ENCODE assay signal across 8 mouse cellular contexts in the genomic region with DNA sequence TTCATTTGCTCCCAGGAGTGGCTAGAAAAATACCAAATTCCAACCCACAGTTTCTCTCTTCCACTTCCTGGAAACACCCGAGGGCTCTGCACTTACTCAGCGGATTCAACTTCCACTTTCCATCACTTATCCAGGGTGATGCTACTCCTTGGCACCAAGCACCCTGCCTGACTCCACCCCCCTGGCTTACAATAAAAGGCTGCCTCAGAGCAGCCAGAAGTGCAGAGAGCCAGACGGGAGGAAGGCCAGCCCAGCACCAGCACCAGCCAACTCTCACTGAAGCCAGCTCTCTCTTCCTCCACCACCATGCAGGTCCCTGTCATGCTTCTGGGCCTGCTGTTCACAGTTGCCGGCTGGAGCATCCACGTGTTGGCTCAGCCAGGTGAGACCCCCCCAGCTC. TPM values are rescaled to one million over a fixed set of nuclear protein-coding genes. Genes with fewer than 3 reads are reported as not detected.
DNase-seq lines count a peak whose midpoint lies in the region; ATAC-seq lines count a peak whose summit lies in the region.

Gene Ccl2, plus strand, starts transcription at position 216 of the 400 bp plus-strand sequence.

- WGBS in large intestine, adult 2 months = 25% methylated on average over 5 of the region's 5 CpGs
- 14% methylated on average over 5 of the region's 5 CpGs for WGBS in lung, embryonic 16.5 days

- peak; percentile 73 for ATAC-seq in lung, embryonic 16.5 days (ENCODE audit: low read depth)

- peaks cover 19% of the 10 kb centered on the region for H3K4me1 ChIP-seq in lung, embryonic 16.5 days (replicated peaks; ENCODE audit: control insufficient read depth, insufficient read depth, low read length)

- no peak within 1 kb of the TSS for H3K9ac ChIP-seq in lung, embryonic 16.5 days (ENCODE audit: low read length)

- 0 out of 2 replicates have a peak within 1 kb of the TSS, but pooled peaks have one; percentile 7 for H3K4me2 ChIP-seq in lung, embryonic 16.5 days (ENCODE audit: low read depth, low read length)

- H3K36me3 ChIP-seq in lung, embryonic 16.5 days (ENCODE audit: control insufficient read depth, insufficient read depth, low read length) = no peaks in the 10 kb centered on the region

- DNase-seq in spleen, adult 18-20 months = peak; percentile 8 to 22
- DNase-seq in spleen, adult 12 weeks (ENCODE audit: low spot score) = no peak
- DNase-seq in cerebellum, adult 9-10 months = peak; percentile 32
- DNase-seq in heart, adult 11 months = peak; percentile 99
- peak; percentile 4 for DNase-seq in large intestine, adult 2 months (ENCODE audit: low read depth, low spot score)
- DNase-seq in spleen, postnatal 36 days (ENCODE audit: low spot score in 2 of 2) = peak; percentile 23 to 33
- DNase-seq in c-Kit-positive CD71-positive TER-119-positive erythroid progenitor cells, embryonic 14.5 days (ENCODE audit: low spot score) = no peak

- no peak within 1 kb of the TSS for H3K4me3 ChIP-seq in lung, embryonic 16.5 days (ENCODE audit: low read length)

- no peaks in the 10 kb centered on the region for H3K9me3 ChIP-seq in lung, embryonic 16.5 days (ENCODE audit: control insufficient read depth, low read length)

- 0 out of 2 replicates have a peak within 1 kb of the TSS, but pooled peaks have one; percentile 12 for H3K27ac ChIP-seq in lung, embryonic 16.5 days (ENCODE audit: low read length)

- no peaks in the 10 kb centered on the region for H3K27me3 ChIP-seq in lung, embryonic 16.5 days (ENCODE audit: control insufficient read depth, insufficient read depth, low read depth, low read length)

RNA-seq across cellular contexts. Expression of gene Ccl2, which starts in this region (rescaled TPM):
- 2.6 and 3.1 TPM in 2 replicates for polyA plus RNA-seq in large intestine, adult 2 months (2012; rRNA removed)
- polyA plus RNA-seq in lung, embryonic 16.5 days (2015; fragmentation: Nextera tagmentation; extraction: Ambion mirVana) = 20.7 and 21.9 TPM in 2 replicates

Comparison
In these comparisons a context has a peak if more than half of its experiments do, and no peak if none do; other contexts are left out.
1. DNase-seq: peak in spleen, adult 18-20 months (2 of 2), cerebellum, adult 9-10 months (single experiment), heart, adult 11 months (single experiment), large intestine, adult 2 months (single experiment) and spleen, postnatal 36 days (2 of 2); none in spleen, adult 12 weeks (single experiment) and c-Kit-positive CD71-positive TER-119-positive erythroid progenitor cells, embryonic 14.5 days (single experiment).